Mouse (Mus musculus) lung, postnatal 0 days (tissue): Measurements from ENCODE around the gene Aco2. TPM values are rescaled to one million over a fixed set of nuclear protein-coding genes. Genes with fewer than 3 reads are reported as not detected.
A peak's percentile ranks its signal among the peaks of the same experiment; 100 is the strongest.

Experiments used
- ATAC-seq: fragments of 200-750 bp; cut with Nextera tagmentation; 2 replicates; pipeline ENCODE4 v1.8.0; 2017; ENCODE audit warnings: moderate library complexity
- DNase-seq: peaks from one replicate; pipeline ENCODE4 v3.0.0-alpha.2; 2016; ENCODE audit warnings: low spot score
- H3K27ac ChIP-seq: fragments of 300-500 bp; sonication (generic); 2 replicates; pipeline ENCODE4 v1.5.1; 2014; ENCODE audit warnings: antibody characterized with exemption, mild to moderate bottlenecking, low read length, mixed read lengths
- H3K27me3 ChIP-seq: fragments of 300-500 bp; sonication (generic); replicated peaks from 2 replicates; pipeline ENCODE4 v1.6.1; 2014; ENCODE audit warnings: low read length, mixed read lengths; ENCODE audit not compliant: insufficient read depth
- H3K36me3 ChIP-seq: fragments of 300-500 bp; sonication (generic); 2 replicates; pipeline ENCODE4 v1.6.1; 2014; ENCODE audit warnings: low read length, mixed read lengths; ENCODE audit not compliant: insufficient read depth
- H3K4me1 ChIP-seq: fragments of 300-500 bp; sonication (generic); 2 replicates; pipeline ENCODE4 v1.6.1; 2014; ENCODE audit warnings: antibody characterized with exemption, low read depth, low read length, mixed read lengths; ENCODE audit not compliant: insufficient read depth
- H3K4me2 ChIP-seq: fragments of 300-500 bp; sonication (generic); replicated peaks from 2 replicates; pipeline ENCODE4 v1.6.1; 2014; ENCODE audit warnings: low read depth, mild to moderate bottlenecking, low read length, moderate library complexity, mixed read lengths
- H3K4me3 ChIP-seq: fragments of 300-500 bp; sonication (generic); 2 replicates; pipeline ENCODE4 v1.5.1; 2014; ENCODE audit warnings: low read depth, low read length
- H3K9ac ChIP-seq: fragments of 300-500 bp; sonication (generic); replicated peaks from 2 replicates; pipeline ENCODE4 v1.6.1; 2014; ENCODE audit warnings: low read depth, mild to moderate bottlenecking
- H3K9me3 ChIP-seq: fragments of 300-500 bp; sonication (generic); 2 replicates; pipeline ENCODE4 v1.6.1; 2016; ENCODE audit warnings: low read length, mixed read lengths
- CTCF ChIP-seq: IDR thresholded peaks from 2 replicates; pipeline ENCODE4 v1.5.1; 2016; ENCODE audit warnings: antibody characterized with exemption, mild to moderate bottlenecking
- EP300 ChIP-seq: IDR thresholded peaks from 2 replicates; pipeline ENCODE4 v1.6.1; 2016; ENCODE audit warnings: antibody characterized with exemption, mild to moderate bottlenecking, control low read depth
- WGBS: fragments of 180-500 bp; shearing (Covaris S2); extraction: QIAGEN DNeasy Blood & Tissue Kit; methylation state at CpG from one replicate; pipeline ENCODE4 v1.1.7; 2014; 5-methylcytosine and 5-hydroxymethylcytosine counted together
- polyA plus RNA-seq: library from polyadenylated mRNA; unstranded; fragments of >200 nt; fragmentation: Nextera tagmentation; extraction: Ambion mirVana; gene quantifications from 2 replicates; pipeline ENCODE4 v1.2.1, GENCODE M21; 2015

Gene Aco2
- polyA plus RNA-seq, 1 experiment from 2014 or later, result 90.8 TPM

GRCm38 (mm10) chr15:81856030-81856790, 15.9 kb upstream of the Aco2 start:
- Histone ChIP-seq H3K4me2 (peak overlapping the region; percentile 87), H3K27ac (peak overlapping the region; percentile 98), H3K4me1 (peaks cover 6% of the 10 kb centered on the region; the same call in 1 of the 2 replicates), H3K9ac (peak overlapping the region; percentile 85), H3K9me3 (no peaks in the 10 kb centered on the region), H3K4me3 (peak overlapping the region; percentile 94), H3K36me3 (peaks cover 5% of the 10 kb centered on the region; the same call in 1 of the 2 replicates), H3K27me3 (no peaks in the 10 kb centered on the region)
- DNase-seq (peak; percentile 98), ATAC-seq (peak; percentile 77)
- under 1% methylated on average over 28 of the region's 28 CpGs for WGBS
- no peak for TF ChIP-seq CTCF

- no peaks in the 10 kb centered on the region for H3K36me3 ChIP-seq
- H3K4me2 ChIP-seq, result peak overlapping the region; percentile 87
- no peaks in the 10 kb centered on the region for H3K27me3 ChIP-seq
- ATAC-seq (no peak), DNase-seq (peak; percentile 35)
- peak overlapping the region; percentile 85 for H3K9ac ChIP-seq
- peak overlapping the region; percentile 94 for H3K4me3 ChIP-seq
- TF ChIP-seq CTCF, result no peak
- TF ChIP-seq EP300, result no peak
- under 1% methylated on average over 14 of the region's 14 CpGs for WGBS
- peaks cover 6% of the 10 kb centered on the region; the same call in 1 of the 2 replicates for H3K4me1 ChIP-seq
- no peaks in the 10 kb centered on the region for H3K9me3 ChIP-seq
- H3K27ac ChIP-seq, result peak overlapping the region; percentile 98
These were observed 15.0 kb upstream of the Aco2 start for GRCm38 (mm10) chr15:81856938-81857723.

- DNase-seq (peak; percentile 65), ATAC-seq (no peak)
- Histone ChIP-seq H3K4me3 (peak overlapping the region; percentile 94), H3K9ac (peak overlapping the region; percentile 85), H3K4me2 (peak overlapping the region; percentile 87), H3K27ac (peak overlapping the region; percentile 98), H3K27me3 (no peaks in the 10 kb centered on the region), H3K9me3 (no peaks in the 10 kb centered on the region), H3K36me3 (no peaks in the 10 kb centered on the region), H3K4me1 (peaks cover 6% of the 10 kb centered on the region; the same call in 1 of the 2 replicates)
- WGBS, result under 1% methylated on average over 29 of the region's 33 CpGs
- no peak for TF ChIP-seq EP300
- TF ChIP-seq CTCF, result no peak
These were observed 14.4 kb upstream of the Aco2 start for GRCm38 (mm10) chr15:81857724-81858116.

- peak overlapping the region; percentile 85 for H3K9ac ChIP-seq
- DNase-seq, result peak; percentile 94
- H3K27me3 ChIP-seq, result no peaks in the 10 kb centered on the region
- ATAC-seq, result peak; percentile 23
- H3K4me3 ChIP-seq, result peak overlapping the region; percentile 94
- peak overlapping the region; percentile 98 for H3K27ac ChIP-seq
- H3K4me1 ChIP-seq, result peaks cover 6% of the 10 kb centered on the region; the same call in 1 of the 2 replicates
- peak overlapping the region; percentile 87 for H3K4me2 ChIP-seq
- TF ChIP-seq EP300 (peak; percentile 90), CTCF (peak; percentile 15; the same call in 1 of the 2 replicates)
- WGBS, result 0% methylated on average over 23 of the region's 23 CpGs
- H3K9me3 ChIP-seq, result no peaks in the 10 kb centered on the region
- H3K36me3 ChIP-seq, result no peaks in the 10 kb centered on the region
These were observed 14.0 kb upstream of the Aco2 start for GRCm38 (mm10) chr15:81858138-81858516.

- under 1% methylated on average over 44 of the region's 44 CpGs for WGBS
- TF ChIP-seq CTCF (peak; percentile 47), EP300 (peak; percentile 38)
- H3K4me1 ChIP-seq, result peaks cover 6% of the 10 kb centered on the region; the same call in 1 of the 2 replicates
These were observed 13.4 kb upstream of the Aco2 start, which contains the start of gene Tob2 for GRCm38 (mm10) chr15:81858517-81859329. Tob2 (minus strand) TSS chr15:81858796.

More at GRCm38 (mm10) chr15:81858517-81859329, 13.4 kb upstream of the Aco2 start, which contains the start of gene Tob2:
- ATAC-seq, result peak; percentile 25
- H3K27ac ChIP-seq, result peak within 1 kb of the TSS; percentile 98
- H3K27me3 ChIP-seq, result no peaks in the 10 kb centered on the region
- H3K4me3 ChIP-seq, result peak within 1 kb of the TSS; percentile 94
- no peaks in the 10 kb centered on the region for H3K36me3 ChIP-seq
- DNase-seq, result peak; percentile 82
- H3K9ac ChIP-seq, result peak within 1 kb of the TSS; percentile 85
- H3K4me2 ChIP-seq, result peak within 1 kb of the TSS; percentile 87
- no peaks in the 10 kb centered on the region for H3K9me3 ChIP-seq
